Mouse (Mus musculus): ENCODE results near the gene Lmo2. TPM values are rescaled to one million over a fixed set of nuclear protein-coding genes. Genes with fewer than 3 reads are reported as not detected.
A peak's percentile ranks its signal among the peaks of the same experiment; 100 is the strongest.
"Not testable (repeated sequence)": the region's sequence is repeated elsewhere in the genome, so short reads cannot be mapped to it uniquely, and the experiment has no call there.

Gene Lmo2
- polyA plus RNA-seq, 2 experiments from 2014 or later = 0.38 to 2.1 TPM

DNA sequence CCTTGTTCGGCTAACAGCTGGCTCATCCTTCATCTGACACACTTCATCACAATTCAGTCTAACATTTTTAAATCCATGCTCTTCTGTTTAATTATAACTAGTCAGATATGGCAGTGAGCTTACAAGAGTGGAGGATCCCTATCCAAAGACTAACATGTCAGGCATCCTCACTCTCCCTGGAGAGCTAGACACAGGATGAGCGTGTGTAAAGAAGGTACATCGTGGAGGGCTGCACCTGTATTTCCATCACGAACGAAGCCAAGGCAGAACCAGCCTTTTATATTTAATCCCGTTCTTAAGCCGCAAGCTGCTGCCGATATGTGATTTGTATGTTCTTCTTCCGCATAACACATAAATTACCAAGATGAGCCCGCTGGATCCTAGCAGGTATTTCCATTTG is 25.4 kb downstream of the Lmo2 start:
- no peak for ATAC-seq

GRCm38 (mm10) chr2:103987595-103987994 is 29.8 kb downstream of the Lmo2 start:
- not testable (repeated sequence) for ATAC-seq

DNA sequence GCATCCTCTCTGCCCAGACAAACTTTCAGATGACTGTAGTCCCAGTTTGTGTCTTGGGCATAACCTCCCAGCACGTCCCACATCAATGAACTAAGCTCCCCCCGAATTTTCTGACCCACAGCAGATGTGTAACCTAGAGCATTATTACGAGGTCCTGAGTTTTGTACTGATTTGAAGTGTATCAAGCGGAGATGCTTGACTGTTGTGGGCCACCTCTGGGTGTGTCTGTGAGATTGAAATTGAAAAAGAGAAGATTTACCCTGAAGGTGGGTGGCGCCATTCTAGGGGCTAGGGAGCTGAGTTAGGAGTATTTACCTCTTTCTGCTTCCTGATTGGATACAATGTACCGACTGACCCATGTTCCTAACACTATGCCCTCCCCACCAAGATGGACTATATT is 31.9 kb downstream of the Lmo2 start:
- no peak for ATAC-seq

DNA sequence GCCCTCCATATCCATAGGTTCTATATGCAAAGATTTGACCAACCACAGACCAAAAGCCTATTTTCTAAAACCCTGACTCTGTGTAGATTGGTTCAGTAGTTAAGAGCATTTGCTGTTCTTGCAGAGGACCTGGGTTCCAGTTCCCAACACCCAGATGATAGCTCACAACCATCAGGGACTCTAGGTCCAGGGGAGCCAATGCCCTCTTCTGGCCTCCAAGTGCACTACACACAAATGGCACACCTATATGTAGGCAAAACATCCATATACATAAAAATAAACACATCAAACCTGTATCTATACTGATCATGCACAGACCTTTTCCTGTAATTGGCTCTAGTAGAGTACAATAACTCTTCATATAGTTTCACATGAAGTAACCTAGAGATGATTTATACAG is 33.5 kb downstream of the Lmo2 start:
- ATAC-seq = no peak

DNA sequence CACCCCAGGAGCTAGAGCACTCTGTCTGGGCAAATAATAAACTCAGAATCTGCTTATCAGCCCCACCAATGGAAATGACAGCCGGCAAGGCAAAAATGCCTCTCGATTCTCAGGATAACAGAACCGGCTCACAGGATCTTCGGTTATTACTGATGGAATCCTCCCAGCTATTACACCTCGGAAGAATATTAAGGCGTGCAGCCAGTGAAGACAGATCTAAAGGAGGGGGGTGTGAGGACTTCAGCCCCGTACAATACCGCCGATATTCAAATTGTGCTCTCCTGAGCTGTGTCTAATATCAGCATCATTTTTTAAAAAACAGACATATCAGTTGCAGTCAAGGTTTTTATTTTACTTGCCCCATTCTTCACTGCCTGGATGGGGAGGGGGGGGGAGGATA is 34.4 kb downstream of the Lmo2 start:
- no peak for ATAC-seq

DNA sequence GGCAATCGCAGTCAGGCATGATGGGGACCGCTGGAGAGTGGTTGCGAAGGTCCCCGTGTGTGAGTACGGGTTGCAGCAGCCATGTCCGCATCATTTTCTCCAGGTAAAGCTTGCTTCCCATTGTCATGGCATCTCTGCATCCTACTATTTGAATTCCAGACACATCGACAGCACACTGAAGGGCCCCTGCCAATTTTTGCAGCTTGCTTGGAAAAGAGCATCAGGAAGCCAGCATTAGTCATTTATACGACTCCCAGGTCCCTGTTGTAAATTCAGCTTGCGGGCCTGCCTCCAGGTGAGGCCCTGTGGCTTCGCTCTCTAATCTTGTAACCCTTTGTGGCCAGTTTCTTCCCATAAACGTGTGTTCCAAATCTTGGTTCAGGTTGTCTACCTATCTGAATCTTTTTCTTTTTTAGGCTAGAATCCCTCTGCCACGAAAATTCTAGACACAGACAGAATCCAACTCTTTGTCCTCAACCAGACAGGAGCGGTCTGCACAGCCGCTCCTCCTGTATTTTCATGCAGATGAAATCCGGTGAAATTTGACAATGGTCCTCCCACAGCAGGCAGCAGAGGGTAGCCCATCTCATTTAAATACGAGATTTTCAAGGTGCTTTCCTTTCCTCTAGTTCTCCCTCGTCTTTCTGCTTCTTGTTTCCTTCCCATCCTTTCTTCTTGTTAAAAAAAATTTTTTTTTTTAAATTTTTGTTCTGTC is 35.0 kb downstream of the Lmo2 start:
- no peak for ATAC-seq

GRCm38 (mm10) chr2:104001076-104001475 is 43.3 kb downstream of the Lmo2 start:
- no peak for ATAC-seq

DNA sequence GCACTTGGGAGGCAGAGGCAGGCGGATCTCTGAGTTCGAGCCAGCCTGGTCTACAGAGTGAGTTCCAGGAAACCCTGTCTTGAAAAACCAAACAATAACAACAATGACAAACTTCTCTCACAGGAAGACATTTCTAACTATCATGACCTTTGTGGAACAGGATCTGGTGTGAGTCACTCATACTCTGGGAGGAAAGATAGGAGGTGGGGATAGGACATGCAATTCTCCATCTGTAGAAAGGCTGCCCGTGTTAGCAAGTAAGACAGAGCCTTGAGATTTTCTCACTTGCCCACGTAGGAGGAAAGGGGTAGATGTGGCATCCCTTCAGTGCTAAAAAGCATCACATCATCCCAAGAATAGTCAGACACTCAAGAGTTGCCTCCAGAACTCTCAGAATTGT is 44.1 kb downstream of the Lmo2 start:
- ATAC-seq = no peak

GRCm38 (mm10) chr2:104002711-104003413 is 45.1 kb downstream of the Lmo2 start:
- no peak for ATAC-seq

- no peak for ATAC-seq
Observed at GRCm38 (mm10) chr2:104007793-104008519, 50.2 kb downstream of the Lmo2 start.

DNA sequence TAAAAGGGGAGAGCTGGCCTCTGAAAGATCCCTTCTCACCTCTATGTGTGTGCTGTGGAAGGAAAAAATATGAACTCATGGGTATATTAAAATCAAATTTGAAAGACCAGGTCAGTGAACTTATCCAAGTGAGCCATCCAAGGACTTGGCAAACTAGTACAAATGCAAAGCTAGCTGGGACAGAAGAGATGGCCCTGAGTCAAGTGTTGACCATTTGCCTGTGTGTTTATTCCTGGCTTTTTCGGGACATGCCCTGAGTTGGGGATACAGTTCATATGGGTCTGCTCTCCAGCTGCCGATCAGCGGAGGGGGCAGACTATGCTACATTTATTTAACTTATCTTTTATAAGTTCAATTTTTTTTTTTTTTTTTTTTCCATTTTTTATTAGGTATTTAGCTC is 51.1 kb downstream of the Lmo2 start:
- not testable (repeated sequence) for ATAC-seq

GRCm38 (mm10) chr2:104023096-104023495 is 65.3 kb downstream of the Lmo2 start:
- ATAC-seq = no peak

DNA sequence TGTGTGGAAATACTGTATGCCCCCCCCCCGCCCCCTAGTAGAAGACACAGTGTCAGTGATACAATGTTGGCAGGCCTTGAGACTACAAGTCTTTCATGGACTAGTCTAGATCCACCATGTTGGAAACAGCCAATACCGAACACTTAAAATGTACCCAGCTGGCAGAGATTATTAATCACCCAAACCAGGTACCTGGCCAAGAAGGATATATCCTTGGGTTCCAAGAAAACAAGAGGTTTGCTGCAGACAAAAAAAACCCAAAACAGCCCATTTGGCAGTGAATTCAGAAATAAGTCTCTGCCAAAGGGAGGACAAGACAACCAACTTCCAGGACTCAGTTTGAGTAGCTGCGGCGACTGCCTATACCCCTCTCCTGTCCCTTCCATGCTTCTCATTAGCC is 66.9 kb downstream of the Lmo2 start:
- ATAC-seq = no peak

DNA sequence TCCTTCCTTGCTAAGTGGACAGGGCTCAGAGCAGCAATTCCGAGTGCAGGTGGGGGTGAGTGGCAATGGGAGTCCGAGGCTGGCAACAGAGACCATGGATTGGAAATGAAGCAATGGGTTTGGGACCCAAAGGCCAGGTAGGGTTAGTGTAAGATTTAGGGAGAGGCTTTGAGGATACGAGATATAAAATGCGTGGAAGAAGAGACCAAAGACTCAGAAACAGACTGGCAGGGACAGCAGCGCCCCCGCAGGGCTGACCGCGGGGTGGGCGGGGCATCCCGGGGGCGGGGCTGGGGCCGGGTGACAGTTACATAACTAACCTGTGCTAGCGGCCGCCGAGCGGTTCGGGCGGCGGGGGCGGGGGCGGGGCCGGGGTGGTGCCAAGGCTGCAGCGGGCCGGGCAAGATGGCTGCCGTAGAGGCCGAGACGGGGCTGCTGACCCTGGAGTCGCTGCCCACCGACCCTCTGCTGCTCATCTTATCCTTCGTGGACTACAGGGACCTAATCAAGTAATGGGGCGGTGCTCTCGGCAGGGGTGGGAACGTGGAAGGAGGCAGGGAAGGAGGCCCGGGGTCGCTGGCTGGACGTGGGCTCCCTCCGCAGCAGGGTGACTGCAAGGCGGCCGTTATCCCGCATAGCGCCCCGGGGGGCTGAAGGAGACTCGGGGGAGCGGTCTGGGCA is 69.8 kb downstream of the Lmo2 start, which contains the start of gene Fbxo3:
Fbxo3 (plus strand) TSS at position 264 of the 681 bp plus-strand sequence.
- peak; percentile 79 for ATAC-seq

DNA sequence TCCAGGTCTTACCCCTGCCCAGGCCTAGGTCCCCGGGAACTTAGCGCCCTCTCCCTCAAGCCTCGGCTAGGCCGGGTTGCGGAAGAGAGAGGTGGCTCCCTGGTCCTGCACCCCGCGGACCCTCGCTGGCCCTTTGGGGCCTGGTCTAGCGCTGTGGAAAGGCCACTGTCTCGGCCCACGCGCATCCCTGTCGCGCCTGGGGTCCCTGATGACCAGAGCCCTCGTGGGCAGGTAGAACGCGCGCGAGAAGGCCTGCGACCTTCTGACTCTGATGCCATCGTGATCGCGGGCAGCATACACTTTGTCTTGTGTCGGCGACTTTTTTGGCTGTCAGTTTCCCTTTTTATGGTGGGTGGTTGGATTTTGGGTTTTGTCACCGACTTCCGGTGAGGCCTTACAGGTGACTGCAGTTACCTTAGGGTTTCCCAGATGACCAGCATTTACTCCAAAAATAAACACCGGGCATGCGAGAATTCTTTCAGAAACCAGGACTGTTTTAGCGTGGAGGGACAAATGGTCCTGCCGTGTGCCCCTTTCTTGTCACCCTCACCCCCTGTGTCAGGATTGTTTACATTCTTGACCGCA is 70.4 kb downstream of the Lmo2 start, which contains the start of gene 4931422A03Rik:
4931422A03Rik (minus strand) TSS at position 223 of the 585 bp plus-strand sequence.
- ATAC-seq = peak; percentile 57

DNA sequence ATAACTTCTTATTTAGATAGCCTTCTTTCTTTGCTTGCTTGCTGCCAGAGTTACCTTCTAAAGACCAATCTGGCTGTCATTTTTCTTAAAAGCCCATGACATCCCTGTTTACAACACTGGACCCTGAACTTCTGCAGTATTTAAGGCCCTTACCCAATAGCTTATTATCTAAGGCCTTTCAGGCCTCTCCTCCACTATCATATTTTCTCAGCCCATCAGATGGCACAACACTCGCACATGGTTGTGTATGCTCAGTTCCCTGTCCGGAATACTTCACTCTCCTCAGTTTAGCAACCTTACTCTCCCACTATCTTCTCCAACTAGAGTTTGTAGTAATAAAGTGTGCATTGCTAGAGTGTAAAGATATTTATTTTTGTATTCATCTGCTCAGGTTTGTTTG is 71.3 kb downstream of the Lmo2 start:
- no peak for ATAC-seq

DNA sequence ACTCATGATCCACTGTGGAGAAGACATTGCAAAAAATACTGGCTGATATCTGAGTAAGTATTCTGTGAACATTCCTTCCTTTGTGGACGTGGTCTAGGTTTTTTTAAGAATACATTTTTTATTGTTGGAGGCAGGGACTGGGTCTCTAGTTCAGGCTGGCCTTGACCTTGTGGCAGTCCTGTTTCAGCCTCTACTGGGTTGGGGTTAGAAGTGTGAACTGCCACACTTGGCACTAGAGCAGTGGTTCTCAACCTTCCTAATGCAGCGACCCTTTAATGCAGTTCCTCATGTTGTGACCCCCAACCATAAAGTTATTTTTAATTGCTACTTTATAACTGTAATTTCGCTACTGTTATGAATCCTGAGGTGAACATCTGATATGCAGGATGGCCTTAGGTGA is 72.6 kb downstream of the Lmo2 start:
- no peak for ATAC-seq

Other genes with a start within 250 kb of the Lmo2 start
- gene Nat10, start 196.7 kb upstream of the Lmo2 start, polyA plus RNA-seq (2017; shearing (Covaris generic)) = 10 to 100 TPM; 26.2 to 39.1 TPM
- 10 to 100 TPM; 84.9 to 89.3 TPM for gene Caprin1, start 160.3 kb upstream of the Lmo2 start, polyA plus RNA-seq (2017; shearing (Covaris generic))
- 10 to 100 TPM; 39.2 to 39.4 TPM for gene Fbxo3, start 69.7 kb downstream of the Lmo2 start, polyA plus RNA-seq (2017; shearing (Covaris generic))
- gene 4931422A03Rik, start 70.4 kb downstream of the Lmo2 start, polyA plus RNA-seq (2017; shearing (Covaris generic)) = under 1 TPM in 1 of 2 experiments, not detected in 1; 0.93 TPM
- under 1 TPM in 1 of 2 experiments, not detected in 1; 0.19 TPM for gene Gm10912, start 107.8 kb downstream of the Lmo2 start, polyA plus RNA-seq (2017; shearing (Covaris generic))
- gene Gm10799, start 110.6 kb downstream of the Lmo2 start, polyA plus RNA-seq (2017; shearing (Covaris generic)) = not detected
- 1 to 10 TPM in 1 of 2 experiments, not detected in 1; 1.4 TPM for gene Cd59b, start 111.9 kb downstream of the Lmo2 start, polyA plus RNA-seq (2017; shearing (Covaris generic))
- under 1 TPM in 1 of 2 experiments, not detected in 1; 0.52 TPM for gene Cd59a, start 137.8 kb downstream of the Lmo2 start, polyA plus RNA-seq (2017; shearing (Covaris generic))
- not detected for gene A930018P22Rik, start 164.8 kb downstream of the Lmo2 start, polyA plus RNA-seq (2017; shearing (Covaris generic))

Measured in CD4-positive, CD25-positive, alpha-beta regulatory T cell, adult 4 months (primary cell).